In genomic region chr6:35379890-35380289, GRCm38 (mm10) we compare ENCODE assay signal across 8 mouse cellular contexts. TPM values are rescaled to one million over a fixed set of nuclear protein-coding genes. Genes with fewer than 3 reads are reported as not detected.
DNase-seq lines count a peak whose midpoint lies in the region; ATAC-seq lines count a peak whose summit lies in the region.

No protein-coding gene starts in this region.

- H3K4me1 ChIP-seq in forebrain, embryonic 16.5 days (replicated peaks; ENCODE audit: control insufficient read depth, insufficient read depth, low read length) = peaks cover 6% of the 10 kb centered on the region; the same call in 1 of the 2 replicates

- intact Hi-C loops in heart, postnatal 36 days (cut with DNase I) = loop anchor here (1.0 to 10.0 kb wide), 4 partner anchors 128 to 1665 kb away; no protein-coding TSS in a partner anchor

- peak; percentile 68 for DNase-seq in MEL-GATA-1-ER (ENCODE audit: extremely low read depth, low read depth)
- DNase-seq in cerebellum, adult 18-20 months = peak; percentile 53 to 73
- peak; percentile 83 to 85 for DNase-seq in heart, postnatal 36 days
- peak; percentile 37 to 85 for DNase-seq in layer of hippocampus, adult 18-20 months (ENCODE audit: low spot score in 2 of 2)
- peak; percentile 70 to 75 for DNase-seq in lung, adult 18-20 months
- DNase-seq in ovary, postnatal 14 days (ENCODE audit: low spot score) = peak; percentile 65
- peak; percentile 82 for DNase-seq in thymus, postnatal 14 days

- H3K4me2 ChIP-seq in forebrain, embryonic 16.5 days (ENCODE audit: low read length) = peak overlapping the region; percentile 23

- H3K36me3 ChIP-seq in forebrain, embryonic 16.5 days (ENCODE audit: control insufficient read depth, insufficient read depth) = no peaks in the 10 kb centered on the region

- no peak for ATAC-seq in forebrain, embryonic 16.5 days

- no peaks in the 10 kb centered on the region for H3K27me3 ChIP-seq in forebrain, embryonic 16.5 days (replicated peaks; ENCODE audit: control insufficient read depth, insufficient read depth, low read length)

- H3K27ac ChIP-seq in forebrain, embryonic 16.5 days (ENCODE audit: low read length) = no peak overlapping the region

- H3K9ac ChIP-seq in forebrain, embryonic 16.5 days (replicated peaks; ENCODE audit: low read depth, low read length) = 0 out of 2 replicates have a peak overlapping the region, but pooled peaks have one; percentile 13

- 9% methylated on average over 8 of the region's 8 CpGs for WGBS in forebrain, embryonic 16.5 days

- H3K4me3 ChIP-seq in forebrain, embryonic 16.5 days (replicated peaks; ENCODE audit: low read length) = no peak overlapping the region

- no peaks in the 10 kb centered on the region for H3K9me3 ChIP-seq in forebrain, embryonic 16.5 days (ENCODE audit: control insufficient read depth, low read length)

RNA-seq across cellular contexts. Expression of gene Fam180a, which starts 53.9 kb away (rescaled TPM):
- polyA plus RNA-seq in forebrain, embryonic 16.5 days (2015; fragmentation: Nextera tagmentation; extraction: Ambion mirVana) = 1.0 and 1.6 TPM in 2 replicates
- under 1 TPM; 0.65 to 0.92 TPM for total RNA-seq in heart, postnatal 36 days (2021)
- total RNA-seq in layer of hippocampus, adult 18-20 months (2021) = under 1 TPM; 0.64 to 0.74 TPM
